Mouse (Mus musculus): ENCODE measurements around the gene Kcnh2.

DNA sequence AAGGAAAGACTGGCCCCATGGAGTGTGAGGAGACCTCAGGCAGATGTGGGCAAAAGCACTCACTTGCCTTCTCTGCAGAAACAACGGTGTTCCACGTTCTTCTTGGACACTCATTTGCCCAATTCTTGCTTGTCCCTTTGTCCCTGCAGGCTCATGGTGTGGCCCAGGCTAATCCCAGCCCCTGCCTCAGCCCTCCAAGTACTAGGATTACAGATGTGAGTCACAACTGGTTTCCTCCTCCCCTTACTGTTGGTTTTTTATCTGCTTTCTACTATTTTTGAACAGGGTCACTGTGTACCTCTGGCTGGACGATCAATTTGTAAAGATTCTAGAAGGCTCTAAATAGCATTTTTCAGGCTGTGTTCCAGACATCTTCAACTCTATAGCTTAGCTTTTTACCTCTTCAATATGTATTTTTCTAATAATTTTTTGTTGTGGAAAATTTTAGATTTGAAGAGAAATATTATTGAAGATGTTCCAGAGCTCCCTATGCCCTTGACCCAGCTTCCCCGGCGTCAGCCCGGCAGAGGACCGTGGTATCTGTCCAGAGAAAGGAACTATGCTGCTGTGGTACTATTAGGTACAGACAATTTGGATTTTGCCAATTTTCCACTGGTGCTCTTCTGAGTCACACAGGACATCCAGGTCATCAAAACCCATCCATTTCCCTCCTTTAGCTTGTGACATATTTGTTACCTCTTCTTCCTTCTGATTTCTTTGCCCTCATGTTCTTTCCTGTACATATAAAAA is 65.0 kb downstream of the Kcnh2 start:
- TF ChIP-seq POLR2A (IDR thresholded peaks at IDR 0.05; ENCODE audit: extremely low read depth, insufficient read depth, low read length), result no peak
- TF ChIP-seq CTCF (IDR thresholded peaks at IDR 0.05; ENCODE audit: extremely low read depth, insufficient read depth, low read length), result no peak

Measured in cortical plate, adult 2 months (tissue).